Mouse (Mus musculus): ENCODE data around the gene Tmem44. TPM values are rescaled to one million over a fixed set of nuclear protein-coding genes. Genes with fewer than 3 reads are reported as not detected.

The Tmem44 gene
- polyA plus RNA-seq, 1 experiment: 4.3 TPM

GRCm38 (mm10) chr16:30513050-30514024 is 37.3 kb downstream of the Tmem44 start:
- no peak for TF ChIP-seq GATA1 (IDR thresholded peaks at IDR 0.05; ENCODE audit: low read length)

- no peak for TF ChIP-seq GATA1 (IDR thresholded peaks at IDR 0.05; ENCODE audit: low read length)
Observed at GRCm38 (mm10) chr16:30512375-30513049, 38.1 kb downstream of the Tmem44 start.

DNA sequence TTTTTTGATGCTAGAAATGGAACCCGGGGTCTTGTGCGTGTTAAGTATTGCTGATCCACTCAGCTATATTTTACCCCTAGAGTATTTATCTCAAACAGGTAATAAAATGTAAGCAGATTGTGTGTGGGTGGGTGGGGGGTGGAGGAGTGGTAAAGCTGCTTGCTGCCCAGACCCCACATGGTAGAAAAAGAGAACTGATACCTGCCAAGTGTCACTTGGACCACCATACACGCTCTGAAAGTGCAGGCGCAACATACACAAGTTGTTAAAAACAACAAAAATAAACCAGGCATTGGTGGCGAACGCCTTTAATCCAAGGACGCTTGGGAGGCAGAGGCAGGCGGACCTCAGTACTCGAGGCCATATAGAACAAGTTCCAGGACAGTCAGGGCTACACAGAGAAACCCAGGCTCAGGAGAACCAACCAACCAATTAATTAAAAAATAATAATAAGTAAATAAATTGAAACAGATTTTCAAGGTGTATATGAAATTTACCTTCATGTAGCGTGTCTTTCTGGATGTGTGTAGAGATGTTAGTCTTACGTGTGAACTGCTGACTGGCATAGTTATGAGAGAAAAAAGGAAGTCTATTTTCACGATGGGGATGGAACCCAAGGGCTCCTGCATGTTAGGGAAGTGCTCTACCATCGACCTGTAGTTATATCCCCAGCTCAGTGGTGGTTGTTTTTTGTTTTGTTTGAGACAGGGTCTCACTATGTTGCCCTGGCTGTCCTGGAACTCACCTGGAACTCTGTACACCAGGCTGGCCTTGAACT is 38.9 kb downstream of the Tmem44 start:
- TF ChIP-seq GATA1 (IDR thresholded peaks at IDR 0.05; ENCODE audit: low read length): no peak

DNA sequence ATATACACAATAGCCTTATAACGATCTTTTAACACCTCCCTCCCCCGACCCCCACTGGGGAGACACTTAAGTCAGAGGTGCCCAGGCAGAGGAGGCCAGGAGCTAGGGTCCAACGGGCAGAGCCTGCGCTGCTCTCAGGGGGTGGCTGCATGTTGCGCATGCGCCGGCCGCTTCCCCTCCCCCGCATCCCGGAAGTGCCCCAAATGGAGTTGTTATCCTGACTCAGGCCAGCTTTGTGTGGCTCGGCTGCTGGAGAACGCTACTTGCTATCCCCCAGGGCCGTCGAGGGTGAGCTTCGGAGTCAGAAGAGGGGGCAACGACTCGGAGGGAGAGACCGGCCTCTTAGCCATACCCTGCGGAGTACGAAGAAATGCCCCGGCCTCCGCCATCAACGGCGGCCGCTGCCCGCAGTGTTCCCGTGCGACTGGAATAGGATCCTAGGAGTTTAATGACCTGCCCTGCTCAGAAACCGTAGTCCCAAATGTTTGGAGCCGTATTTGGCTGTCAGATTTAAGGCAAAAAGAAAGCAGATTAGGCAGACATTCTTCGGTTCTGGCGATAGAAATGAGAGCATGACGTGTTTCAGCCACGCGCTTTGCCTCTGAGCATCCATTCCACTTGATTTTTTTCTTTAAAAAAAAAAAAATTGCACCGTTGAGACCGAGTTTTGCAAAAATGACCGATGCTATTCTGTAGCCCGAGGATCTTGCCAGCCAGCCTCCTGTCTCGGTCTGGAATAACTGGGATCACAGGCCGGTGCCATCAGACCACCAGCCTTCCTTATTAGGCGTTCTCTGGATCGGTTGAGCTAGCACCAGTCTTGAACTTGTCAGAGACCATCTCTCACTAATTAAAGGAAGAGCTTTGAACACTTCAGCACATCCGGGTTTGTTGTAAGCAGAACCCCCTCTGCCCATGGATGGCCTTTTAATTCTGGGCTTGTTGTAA is 39.9 kb downstream of the Tmem44 start:
- no peak for TF ChIP-seq GATA1 (IDR thresholded peaks at IDR 0.05; ENCODE audit: low read length)

DNA sequence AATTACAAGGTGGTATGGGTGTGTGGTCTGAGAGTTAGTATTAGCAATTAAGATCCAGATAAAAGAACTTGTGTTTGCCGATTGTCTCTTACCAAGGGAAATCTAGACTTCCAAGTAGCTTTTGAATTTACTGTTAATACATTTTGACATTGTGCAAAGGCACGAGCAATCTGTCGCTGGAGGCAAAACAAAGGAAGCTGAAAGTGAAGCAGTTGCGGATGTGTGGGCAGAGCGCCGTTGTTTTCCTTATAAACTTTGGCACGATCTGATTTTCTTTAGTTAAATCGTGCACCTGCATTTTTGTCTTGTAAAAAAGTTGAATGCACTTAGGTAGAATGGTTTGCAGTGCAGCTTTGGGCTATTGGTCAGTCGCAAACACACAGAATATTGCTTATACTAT is 40.6 kb downstream of the Tmem44 start:
- TF ChIP-seq GATA1 (IDR thresholded peaks at IDR 0.05; ENCODE audit: low read length): no peak

DNA sequence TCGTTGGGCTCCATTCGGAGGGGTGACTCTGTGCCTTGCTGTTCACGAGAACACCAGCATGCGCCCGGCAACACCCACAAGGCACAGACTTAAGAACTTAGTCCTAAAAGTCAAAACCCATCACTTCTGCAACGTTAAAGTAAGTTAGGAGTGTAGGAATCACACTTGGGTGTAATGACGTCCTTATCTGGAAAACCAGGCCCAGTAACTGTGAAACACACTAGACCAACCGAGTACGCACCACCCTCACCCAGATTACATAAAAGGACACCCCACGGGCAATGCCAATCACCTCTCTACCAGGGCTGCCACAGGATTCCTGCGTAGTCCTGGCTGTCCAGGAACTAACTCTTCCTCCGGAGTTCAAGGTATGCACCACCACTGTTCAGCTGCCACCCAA is 41.3 kb downstream of the Tmem44 start:
- TF ChIP-seq GATA1 (IDR thresholded peaks at IDR 0.05; ENCODE audit: low read length): no peak

DNA sequence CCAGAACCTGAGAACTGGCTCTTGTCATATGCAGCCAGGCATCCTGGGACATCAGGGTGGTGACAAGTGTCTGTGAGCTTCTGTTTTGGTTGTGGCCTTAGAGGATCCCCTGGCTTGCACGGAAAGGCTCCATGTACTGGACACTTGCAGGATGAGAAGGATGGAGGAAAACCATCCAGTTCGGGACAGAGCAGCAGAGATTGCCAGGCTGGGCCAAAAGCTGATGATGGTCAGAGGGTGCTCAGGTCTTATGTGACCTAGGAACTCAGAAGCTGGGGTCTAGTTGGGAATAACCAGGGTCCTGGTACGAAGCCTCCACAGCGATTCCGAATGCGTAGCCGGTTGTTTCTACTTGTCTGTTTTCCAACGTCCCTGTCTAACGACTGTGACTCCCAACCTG is 41.9 kb downstream of the Tmem44 start:
- TF ChIP-seq GATA1 (IDR thresholded peaks at IDR 0.05; ENCODE audit: low read length): no peak

DNA sequence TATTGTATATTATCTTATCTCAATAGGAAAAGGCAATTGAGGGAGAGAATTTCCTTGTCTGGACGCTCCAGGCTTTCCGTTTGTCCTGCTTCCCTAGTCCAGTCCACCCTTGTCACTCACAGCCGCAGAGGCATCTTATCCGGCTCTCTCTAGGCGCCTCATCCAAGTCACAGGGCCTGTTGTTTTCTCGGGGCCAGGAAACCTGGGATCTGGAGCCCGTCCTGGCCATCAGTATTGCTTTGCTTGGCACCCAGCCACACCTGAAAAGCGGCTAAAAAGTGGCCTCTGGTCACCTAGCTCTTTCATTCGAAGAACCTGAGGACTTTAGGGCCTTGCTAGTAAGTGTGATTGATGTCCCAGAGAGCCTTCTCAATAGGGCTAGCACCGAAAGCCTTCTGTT is 43.5 kb downstream of the Tmem44 start:
- TF ChIP-seq GATA1 (IDR thresholded peaks at IDR 0.05; ENCODE audit: low read length): no peak

DNA sequence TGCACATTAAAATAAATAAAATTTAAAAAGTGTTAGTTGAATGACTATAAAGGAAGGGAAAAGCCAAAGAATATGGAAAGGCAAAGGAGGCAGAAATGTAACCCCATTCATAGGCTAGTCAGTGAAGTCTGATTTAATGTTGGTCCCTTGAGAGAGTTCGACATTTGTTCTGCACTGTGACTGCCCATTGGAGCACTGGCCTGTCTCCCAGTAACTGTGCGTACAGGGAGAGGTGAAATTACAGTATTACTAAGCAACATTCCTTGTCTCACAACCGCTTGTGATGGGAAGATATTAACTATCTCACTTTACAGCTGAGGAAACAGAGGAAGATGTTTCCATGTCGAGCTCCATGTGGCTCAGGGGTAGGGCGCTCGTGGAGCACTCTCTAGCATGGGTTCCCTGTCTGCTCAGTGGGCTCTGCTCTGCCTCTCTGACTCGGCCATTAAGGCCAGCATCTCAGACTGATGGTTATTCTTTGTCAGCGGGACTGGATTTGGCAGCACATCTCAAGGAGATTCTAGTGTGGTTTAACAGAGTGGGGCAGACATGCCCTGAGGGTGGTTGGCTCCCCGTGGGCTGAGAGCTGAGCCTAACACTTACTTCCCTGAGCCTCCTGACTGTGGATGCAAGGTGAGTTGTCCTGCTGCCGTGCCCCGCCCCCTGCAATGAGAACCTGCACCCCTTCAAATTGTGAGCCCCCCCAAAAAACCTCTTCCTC is 45.2 kb downstream of the Tmem44 start:
- TF ChIP-seq GATA1 (IDR thresholded peaks at IDR 0.05; ENCODE audit: low read length): no peak

DNA sequence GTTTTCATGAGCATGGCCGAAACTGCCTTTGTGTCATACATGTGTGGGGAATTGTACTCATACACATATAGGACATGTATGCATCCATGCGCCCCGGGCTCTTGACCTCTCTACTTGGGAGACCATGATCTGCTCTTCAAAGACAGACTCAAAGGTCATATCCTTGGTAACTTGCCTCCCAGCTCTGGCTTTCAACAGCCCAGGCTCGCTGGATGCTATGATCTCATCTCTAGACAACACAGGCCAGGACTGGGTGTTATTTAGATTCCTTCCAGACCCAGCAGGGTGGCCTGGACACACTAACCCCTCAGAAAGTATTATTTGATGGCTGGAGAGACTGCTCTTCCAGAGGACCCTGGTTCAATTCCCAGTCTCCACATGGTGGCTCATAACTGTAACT is 45.8 kb downstream of the Tmem44 start:
- no peak for TF ChIP-seq GATA1 (IDR thresholded peaks at IDR 0.05; ENCODE audit: low read length)

- no peak for TF ChIP-seq GATA1 (IDR thresholded peaks at IDR 0.05; ENCODE audit: low read length)
Observed at GRCm38 (mm10) chr16:30503958-30504357, 46.7 kb downstream of the Tmem44 start.

DNA sequence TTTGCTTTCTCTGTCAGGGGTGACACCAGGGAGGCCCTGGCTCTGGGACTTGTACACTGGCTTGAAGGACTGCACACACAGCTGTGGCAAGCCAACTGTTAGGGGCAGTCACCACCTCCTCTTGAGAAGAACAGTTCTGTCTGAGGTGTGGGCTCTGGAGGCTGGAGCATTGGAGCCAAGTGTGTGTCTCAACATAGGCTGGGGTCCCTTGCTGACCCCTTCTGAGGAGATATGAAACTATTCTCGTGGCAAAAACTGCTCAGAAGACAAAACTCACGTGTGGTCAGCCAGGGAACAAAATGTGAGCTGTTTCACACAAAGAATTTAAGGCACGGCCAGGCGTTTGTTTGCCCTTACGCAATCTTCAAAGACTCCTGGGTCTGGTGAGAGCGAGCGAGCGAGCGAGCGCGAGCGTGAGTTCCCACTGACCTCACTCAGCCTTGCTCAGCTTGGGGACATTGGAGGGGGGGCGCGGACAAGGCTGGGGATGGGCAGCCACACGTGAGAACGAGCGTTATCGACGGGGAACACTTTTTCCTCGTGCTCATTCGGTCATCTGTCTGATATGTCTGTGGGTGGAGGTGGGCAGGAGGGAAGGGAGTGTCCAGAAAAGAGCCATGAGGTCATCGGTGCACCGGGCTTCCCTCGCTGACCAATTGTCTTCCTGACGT is 48.3 kb downstream of the Tmem44 start:
- no peak for TF ChIP-seq GATA1 (IDR thresholded peaks at IDR 0.05; ENCODE audit: low read length)

DNA sequence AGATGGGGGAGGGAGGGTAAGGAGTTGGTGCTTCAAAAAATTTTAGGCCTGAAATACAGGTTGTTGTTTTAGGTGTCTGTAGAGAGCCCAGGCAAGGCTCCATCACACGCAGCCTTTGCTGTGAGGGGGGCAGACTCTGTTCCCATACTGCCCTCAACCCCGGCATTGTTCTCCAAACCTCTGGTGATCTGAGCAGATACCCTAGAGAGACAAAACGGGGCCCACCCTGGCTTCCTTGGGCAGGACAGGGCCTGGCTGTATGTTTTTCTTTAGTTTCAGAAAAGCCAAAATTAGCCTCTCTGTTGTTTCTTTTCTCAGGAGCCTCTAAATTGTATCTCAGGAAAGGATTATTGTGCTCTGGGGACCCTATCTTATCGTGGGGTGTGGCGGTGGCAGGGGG is 49.0 kb downstream of the Tmem44 start:
- TF ChIP-seq GATA1 (IDR thresholded peaks at IDR 0.05; ENCODE audit: low read length): no peak

DNA sequence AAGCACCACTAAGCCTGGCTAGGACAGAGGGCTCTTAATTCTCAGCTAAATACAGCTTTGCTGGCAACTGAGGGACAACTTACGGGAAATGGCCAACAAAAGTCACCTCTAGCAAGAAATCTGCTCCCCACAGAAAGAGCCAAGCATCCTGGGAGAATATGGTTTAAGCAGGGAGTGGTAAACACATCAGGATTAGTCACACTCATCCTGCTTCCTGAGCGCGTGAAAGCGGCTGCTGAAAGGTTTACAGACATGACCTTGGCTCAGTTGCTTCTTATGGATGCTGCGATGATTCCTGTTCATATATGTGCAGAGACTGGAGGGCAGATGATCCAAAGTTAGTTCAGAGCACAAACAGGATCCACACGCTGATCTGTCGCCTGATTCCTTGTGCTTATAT is 50.4 kb downstream of the Tmem44 start:
- no peak for TF ChIP-seq GATA1 (IDR thresholded peaks at IDR 0.05; ENCODE audit: low read length)

Measured in G1E-ER4 (cell line).